Mouse (Mus musculus) naive thymus-derived CD4-positive, alpha-beta T cell, adult 2 months (primary cell): ENCODE measurements at regions not wholly inside any gene's neighbourhood (a gene's known extent, or its start where the extent isn't known, plus 50 kb on each side); places are given as distances from the start of the nearest gene placed in this dataset.

Experiments used
- DNase-seq: peaks from one replicate; pipeline ENCODE4 v3.0.0-alpha.2; 2011; ENCODE audit warnings: low read depth

GRCm38 (mm10) chr4:71663397-71663796 lies 94.4 kb downstream of the Gm11232 start:
- DNase-seq, result no peak

- no peak for DNase-seq
Observed at GRCm38 (mm10) chr4:71640521-71640920, 117.2 kb downstream of the Gm11232 start.

GRCm38 (mm10) chr4:71627088-71627487 lies 130.7 kb downstream of the Gm11232 start:
- DNase-seq, result no peak

GRCm38 (mm10) chr4:71626626-71627025 lies 131.1 kb downstream of the Gm11232 start:
- no peak for DNase-seq

GRCm38 (mm10) chr4:71624771-71625170 lies 133.0 kb downstream of the Gm11232 start:
- DNase-seq, result no peak

GRCm38 (mm10) chr4:71613720-71614119 lies 144.0 kb downstream of the Gm11232 start:
- DNase-seq, result no peak

- DNase-seq, result no peak
Observed at GRCm38 (mm10) chr4:71585880-71586279, 171.9 kb downstream of the Gm11232 start.

GRCm38 (mm10) chr4:71560656-71561055 lies 197.1 kb downstream of the Gm11232 start:
- no peak for DNase-seq

- no peak for DNase-seq
Observed at GRCm38 (mm10) chr4:71539200-71539599, 218.6 kb downstream of the Gm11232 start.

- no peak for DNase-seq
Observed at GRCm38 (mm10) chr4:71537971-71538370, 219.8 kb downstream of the Gm11232 start.

- DNase-seq, result no peak
Observed at GRCm38 (mm10) chr4:71524255-71524970, 233.4 kb downstream of the Gm11232 start.

GRCm38 (mm10) chr4:71520751-71521150 lies 237.0 kb downstream of the Gm11232 start:
- DNase-seq, result no peak

- no peak for DNase-seq
Observed at GRCm38 (mm10) chr4:71517921-71518404, 239.8 kb downstream of the Gm11232 start.

GRCm38 (mm10) chr4:71506911-71507310 lies 250.9 kb downstream of the Gm11232 start:
- DNase-seq, result no peak

- no peak for DNase-seq
Observed at GRCm38 (mm10) chr4:71489788-71490187, 268.0 kb downstream of the Gm11232 start.

- DNase-seq, result no peak
Observed at GRCm38 (mm10) chr4:71488663-71489161, 269.1 kb downstream of the Gm11232 start.

GRCm38 (mm10) chr4:71488059-71488458 lies 269.7 kb downstream of the Gm11232 start:
- no peak for DNase-seq

GRCm38 (mm10) chr4:71480960-71481359 lies 276.8 kb downstream of the Gm11232 start:
- no peak for DNase-seq

- no peak for DNase-seq
Observed at GRCm38 (mm10) chr4:71470580-71470979, 287.2 kb downstream of the Gm11232 start.

- DNase-seq, result no peak
Observed at GRCm38 (mm10) chr4:71454811-71455210, 303.0 kb downstream of the Gm11232 start.

GRCm38 (mm10) chr4:71453499-71453898 lies 304.3 kb downstream of the Gm11232 start:
- DNase-seq, result no peak

GRCm38 (mm10) chr4:71446461-71446860 lies 311.3 kb downstream of the Gm11232 start:
- DNase-seq, result no peak

- DNase-seq, result no peak
Observed at GRCm38 (mm10) chr4:71431245-71431929, 326.4 kb downstream of the Gm11232 start.
